Comparison of ENCODE assay signal across 8 mouse cellular contexts in the genomic region with DNA sequence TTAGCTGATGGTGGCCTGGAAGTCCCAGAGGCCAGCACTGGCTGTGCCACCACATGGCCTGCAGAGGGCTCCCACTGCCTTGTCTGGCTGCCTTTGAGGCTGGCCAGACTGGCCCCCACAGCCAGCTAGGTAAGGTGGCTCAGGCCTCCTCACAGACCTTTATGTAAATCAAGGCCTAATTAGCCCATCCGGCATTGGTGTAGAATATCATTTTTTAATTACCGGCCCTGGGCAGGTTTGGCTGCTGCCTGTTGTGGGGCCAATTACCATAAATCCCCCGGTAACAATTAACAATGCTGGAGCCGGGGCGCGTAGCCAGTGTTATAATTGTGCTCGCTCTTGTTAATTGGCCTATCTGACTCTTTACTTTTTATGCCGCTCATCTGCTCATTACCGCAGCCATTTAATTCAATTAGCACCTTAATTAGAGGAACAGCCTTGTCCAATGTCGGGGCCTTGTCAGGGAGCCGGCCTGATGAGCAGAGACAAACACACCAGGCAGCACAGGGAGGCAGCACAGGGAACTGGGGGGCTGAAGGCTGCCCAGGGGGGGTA.
A peak's percentile ranks its signal among the peaks of the same experiment; 100 is the strongest.
DNase-seq lines count a peak whose midpoint lies in the region; ATAC-seq and TF ChIP-seq lines count a peak whose summit lies in the region.
"Had no signal": no experiment of that assay in that cellular context is flagged by ENCODE, and none has a peak within 500 bp of the region (broad histone marks: within the 10 kb centered on the region; RNA-seq: fewer than 3 reads in every experiment).

No protein-coding gene starts in this region.

- no peak for TF ChIP-seq EP300 in lung, postnatal 0 days (IDR thresholded peaks at IDR 0.05)

- no peak overlapping the region for H3K27ac ChIP-seq in lung, postnatal 0 days (ENCODE audit: low read length)
- H3K27ac ChIP-seq in forebrain, embryonic 15.5 days (replicated peaks), result peak overlapping the region; percentile 49
- H3K27ac ChIP-seq in midbrain, embryonic 10.5 days (replicated peaks), result no peak overlapping the region
- H3K27ac ChIP-seq: limb, embryonic 12.5 days had no signal

- H3K4me1 ChIP-seq in lung, postnatal 0 days (ENCODE audit: insufficient read depth, low read depth, low read length), result no peaks in the 10 kb centered on the region
- peaks cover 35% of the 10 kb centered on the region for H3K4me1 ChIP-seq in forebrain, embryonic 15.5 days
- H3K4me1 ChIP-seq in midbrain, embryonic 10.5 days, result peaks cover 19% of the 10 kb centered on the region

- no peak overlapping the region for H3K9ac ChIP-seq in lung, postnatal 0 days (replicated peaks; ENCODE audit: low read depth)
- no peak overlapping the region for H3K9ac ChIP-seq in forebrain, embryonic 15.5 days (replicated peaks)
- H3K9ac ChIP-seq: limb, embryonic 12.5 days had no signal

- no peaks in the 10 kb centered on the region for H3K9me3 ChIP-seq in lung, postnatal 0 days (ENCODE audit: low read length)
- no peaks in the 10 kb centered on the region for H3K9me3 ChIP-seq in forebrain, embryonic 15.5 days
- H3K9me3 ChIP-seq in midbrain, embryonic 10.5 days (replicated peaks), result no peaks in the 10 kb centered on the region
- H3K9me3 ChIP-seq: limb, embryonic 12.5 days had no signal

- WGBS in lung, postnatal 0 days, result 76% methylated on average over 11 of the region's 11 CpGs
- 9% methylated on average over 11 of the region's 11 CpGs for WGBS in forebrain, embryonic 15.5 days
- 81% methylated on average over 11 of the region's 11 CpGs for WGBS in midbrain, embryonic 10.5 days

- no peak for ATAC-seq in lung, postnatal 0 days
- ATAC-seq in forebrain, embryonic 15.5 days (replicated peaks), result peak; percentile 83

- peak; percentile 41 for TF ChIP-seq CTCF in lung, postnatal 0 days (IDR thresholded peaks at IDR 0.05)

- DNase-seq in lung, postnatal 0 days (ENCODE audit: low spot score), result no peak
- DNase-seq in lung, postnatal 4 days, result no peak
- peak; percentile 15 for DNase-seq in cerebellum, adult 9-10 months
- peak; percentile 44 for DNase-seq in midbrain, embryonic 10.5 days (ENCODE audit: low spot score)
- no peak for DNase-seq in gastrocnemius, postnatal 25 days
- DNase-seq in c-Kit-positive CD71-positive TER-119-positive erythroid progenitor cells, embryonic 14.5 days (ENCODE audit: low spot score), result no peak

- H3K27me3 ChIP-seq in lung, postnatal 0 days (replicated peaks; ENCODE audit: insufficient read depth, low read length), result 0 out of 2 replicates have a peak, but pooled peaks cover 3% of the 10 kb centered on the region
- peaks cover 82% of the 10 kb centered on the region for H3K27me3 ChIP-seq in forebrain, embryonic 15.5 days
- H3K27me3 ChIP-seq in midbrain, embryonic 10.5 days (ENCODE audit: low read depth, poor library complexity, severe bottlenecking), result peaks cover 77% of the 10 kb centered on the region

- H3K36me3 ChIP-seq in lung, postnatal 0 days (ENCODE audit: insufficient read depth, low read length), result no peaks in the 10 kb centered on the region
- no peaks in the 10 kb centered on the region for H3K36me3 ChIP-seq in forebrain, embryonic 15.5 days
- H3K36me3 ChIP-seq in midbrain, embryonic 10.5 days, result no peaks in the 10 kb centered on the region
- H3K36me3 ChIP-seq: limb, embryonic 12.5 days had no signal

- no peak overlapping the region for H3K4me3 ChIP-seq in lung, postnatal 0 days (ENCODE audit: low read depth, low read length)
- H3K4me3 ChIP-seq in forebrain, embryonic 15.5 days, result no peak overlapping the region
- H3K4me3 ChIP-seq in midbrain, embryonic 10.5 days, result no peak overlapping the region
- H3K4me3 ChIP-seq: limb, embryonic 12.5 days had no signal

- H3K4me2 ChIP-seq in lung, postnatal 0 days (replicated peaks; ENCODE audit: low read depth, low read length), result no peak overlapping the region
- 0 out of 2 replicates have a peak overlapping the region, but pooled peaks have one; percentile 3 for H3K4me2 ChIP-seq in forebrain, embryonic 15.5 days (replicated peaks)
- H3K4me2 ChIP-seq: limb, embryonic 12.5 days had no signal

Comparison
In these comparisons a context has a peak if more than half of its experiments do, and no peak if none do; other contexts are left out.
1. DNase-seq: peak in cerebellum, adult 9-10 months (single experiment) and midbrain, embryonic 10.5 days (single experiment); none in lung, postnatal 0 days (single experiment), lung, postnatal 4 days (0 of 2), gastrocnemius, postnatal 25 days (single experiment) and c-Kit-positive CD71-positive TER-119-positive erythroid progenitor cells, embryonic 14.5 days (single experiment).